Mouse (Mus musculus): ENCODE results near the gene AC124108.1. TPM values are rescaled to one million over a fixed set of nuclear protein-coding genes. Genes with fewer than 3 reads are reported as not detected.

Gene AC124108.1
- total and polyA plus RNA-seq, 3 experiments, result not detected

GRCm38 (mm10) chr1:132171619-132172018 is 19.6 kb upstream of the AC124108.1 start:
- Histone ChIP-seq H3K4me3 (replicated peaks in 1 of 3; ENCODE audit: low read depth in 2 of 3, low read length in 2 of 3, poor library complexity in 1 of 3) (no peak overlapping the region), H3K4me1 (ENCODE audit: control insufficient read depth in 1 of 2, insufficient read depth in 2 of 2) (peaks cover 0 to 12% of the 10 kb centered on the region in 2 experiments; a peak in 2 of 4 replicates), H3K27me3 (replicated peaks) (peaks cover 49% of the 10 kb centered on the region), H3K27ac (ENCODE audit: insufficient read depth, low read depth) (no peak overlapping the region), H3K36me3 (replicated peaks in 1 of 2; ENCODE audit: control insufficient read depth in 1 of 2, insufficient read depth in 1 of 2, low read length in 1 of 2) (no peaks in the 10 kb centered on the region), H3K9me3 (replicated peaks; ENCODE audit: low read length) (no peaks in the 10 kb centered on the region), H3K79me2 (replicated peaks; ENCODE audit: control insufficient read depth, extremely low read depth, insufficient read depth, poor library complexity, severe bottlenecking) (no peaks in the 10 kb centered on the region), H3K4me2 (ENCODE audit: insufficient read depth, low read depth, poor library complexity, severe bottlenecking) (no peak overlapping the region), H3K9ac (ENCODE audit: insufficient read depth, low read depth) (no peak overlapping the region)
- dilution Hi-C loops (cut with MboI; ENCODE audit: extremely low pct_ligation_motif_present, extremely low pct_unique_long_range_greater_than_20kb, low sequenced_read_pairs) (no loop called here), in situ Hi-C loops (cut with MboI; ENCODE audit: low pct_ligation_motif_present, low pct_unique_long_range_greater_than_20kb, low sequenced_read_pairs) (no loop called here)
- DNase-seq (ENCODE audit: extremely low read depth), result no peak
- TF ChIP-seq ELF1 (IDR thresholded peaks at IDR 0.05; ENCODE audit: low read depth, low read length) (no peak), CTCF (conservative IDR thresholded peaks at IDR 0.05 in 1 of 2, IDR thresholded peaks at IDR 0.05 in 1 of 2; ENCODE audit: low read depth in 2 of 2, low read length in 2 of 2) (no peak), MAZ (IDR thresholded peaks at IDR 0.05; ENCODE audit: low read depth, low read length) (no peak), POLR2A (IDR thresholded peaks at IDR 0.05; ENCODE audit: low read depth, low read length) (no peak), MAX (IDR thresholded peaks at IDR 0.05; ENCODE audit: low read length) (no peak), TCF12 (IDR thresholded peaks at IDR 0.05; ENCODE audit: low read depth, low read length) (no peak), ETS1 (conservative IDR thresholded peaks at IDR 0.05; ENCODE audit: low read depth, low read length) (no peak), EP300 (IDR thresholded peaks at IDR 0.05; ENCODE audit: low read length) (no peak), PAX5 (IDR thresholded peaks at IDR 0.05; ENCODE audit: low read length) (no peak), RCOR1 (conservative IDR thresholded peaks at IDR 0.05; ENCODE audit: low read depth, low read length) (no peak), ZC3H11A (IDR thresholded peaks at IDR 0.05; ENCODE audit: low read depth, low read length) (no peak), ZMIZ1 (IDR thresholded peaks at IDR 0.05; ENCODE audit: low read depth, low read length) (no peak), NELFE (IDR thresholded peaks at IDR 0.05; ENCODE audit: low read depth, low read length) (no peak), KAT2A (IDR thresholded peaks at IDR 0.05; ENCODE audit: insufficient replicate concordance, low read length) (no peak), HCFC1 (IDR thresholded peaks at IDR 0.05; ENCODE audit: low read depth, low read length) (no peak), NRF1 (IDR thresholded peaks at IDR 0.05; ENCODE audit: low read depth, low read length) (no peak), MYC (IDR thresholded peaks at IDR 0.05; ENCODE audit: low read depth, low read length) (no peak)

DNA sequence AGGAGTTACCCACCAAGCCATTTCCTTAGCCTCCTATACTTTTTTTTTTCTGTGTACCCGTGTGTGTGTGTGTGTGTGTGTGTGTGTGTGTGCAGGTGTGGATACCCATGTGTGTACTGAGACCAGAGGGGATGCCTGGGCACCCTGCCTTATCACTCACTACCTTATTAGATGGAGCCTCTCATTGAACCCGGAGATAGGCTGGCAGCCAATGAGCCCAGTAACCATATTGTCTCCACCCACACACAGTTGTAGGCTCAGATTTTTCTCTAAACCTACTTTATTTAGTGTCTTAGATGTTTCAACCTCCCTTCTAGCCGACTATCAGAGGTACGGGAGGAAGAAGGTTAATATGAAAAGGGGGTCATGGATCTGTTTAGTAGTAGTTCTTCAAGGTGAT is 5.0 kb upstream of the AC124108.1 start:
- DNase-seq (ENCODE audit: extremely low read depth), result no peak
- H3K36me3 ChIP-seq (replicated peaks in 1 of 2; ENCODE audit: control insufficient read depth in 1 of 2, insufficient read depth in 1 of 2, low read length in 1 of 2), result no peaks in the 10 kb centered on the region
- in situ Hi-C loops (cut with MboI; ENCODE audit: low pct_ligation_motif_present, low pct_unique_long_range_greater_than_20kb, low sequenced_read_pairs), result no loop called here
- H3K4me2 ChIP-seq (ENCODE audit: insufficient read depth, low read depth, poor library complexity, severe bottlenecking), result no peak overlapping the region
- no peak overlapping the region for H3K27ac ChIP-seq (ENCODE audit: insufficient read depth, low read depth)
- peaks cover 3% of the 10 kb centered on the region for H3K9me3 ChIP-seq (replicated peaks; ENCODE audit: low read length)
- no peak for TF ChIP-seq NELFE (IDR thresholded peaks at IDR 0.05; ENCODE audit: low read depth, low read length)
- TF ChIP-seq EP300 (IDR thresholded peaks at IDR 0.05; ENCODE audit: low read length), result no peak
- no peak for TF ChIP-seq CHD2 (IDR thresholded peaks at IDR 0.05; ENCODE audit: low read length)
- TF ChIP-seq POLR2A (IDR thresholded peaks at IDR 0.05; ENCODE audit: low read depth, low read length), result no peak
- no peak for TF ChIP-seq SIN3A (IDR thresholded peaks at IDR 0.05; ENCODE audit: low read length)
- no peak for TF ChIP-seq ZNF384 (IDR thresholded peaks at IDR 0.05; ENCODE audit: low read depth, low read length)
- TF ChIP-seq CTCF (conservative IDR thresholded peaks at IDR 0.05 in 1 of 2, IDR thresholded peaks at IDR 0.05 in 1 of 2; ENCODE audit: low read depth in 2 of 2, low read length in 2 of 2), result no peak
- TF ChIP-seq NRF1 (IDR thresholded peaks at IDR 0.05; ENCODE audit: low read depth, low read length), result no peak
- TF ChIP-seq JUND (conservative IDR thresholded peaks at IDR 0.05; ENCODE audit: low read depth, low read length), result no peak
- no peak for TF ChIP-seq MAFK (IDR thresholded peaks at IDR 0.05; ENCODE audit: insufficient replicate concordance, low read length)
- TF ChIP-seq TBP (conservative IDR thresholded peaks at IDR 0.05; ENCODE audit: low read depth, low read length), result no peak
- TF ChIP-seq IRF4 (IDR thresholded peaks at IDR 0.05; ENCODE audit: low read depth, low read length), result no peak
- no peak for TF ChIP-seq BHLHE40 (IDR thresholded peaks at IDR 0.05; ENCODE audit: low read depth, low read length)
- no peak for TF ChIP-seq TCF12 (IDR thresholded peaks at IDR 0.05; ENCODE audit: low read depth, low read length)
- TF ChIP-seq PAX5 (IDR thresholded peaks at IDR 0.05; ENCODE audit: low read length), result no peak
- no peak for TF ChIP-seq KAT2A (IDR thresholded peaks at IDR 0.05; ENCODE audit: insufficient replicate concordance, low read length)
- TF ChIP-seq MEF2A (IDR thresholded peaks at IDR 0.05; ENCODE audit: borderline replicate concordance, low read depth, low read length), result no peak
- no peak for TF ChIP-seq RAD21 (IDR thresholded peaks at IDR 0.05; ENCODE audit: low read depth, low read length)
- TF ChIP-seq MYC (IDR thresholded peaks at IDR 0.05; ENCODE audit: low read depth, low read length), result no peak
- TF ChIP-seq MAX (IDR thresholded peaks at IDR 0.05; ENCODE audit: low read length), result no peak
- H3K79me2 ChIP-seq (replicated peaks; ENCODE audit: control insufficient read depth, extremely low read depth, insufficient read depth, poor library complexity, severe bottlenecking), result no peaks in the 10 kb centered on the region
- H3K4me3 ChIP-seq (replicated peaks in 1 of 3; ENCODE audit: low read depth in 2 of 3, low read length in 2 of 3, poor library complexity in 1 of 3), result no peak overlapping the region
- H3K9ac ChIP-seq (ENCODE audit: insufficient read depth, low read depth), result no peak overlapping the region
- peaks cover 50% of the 10 kb centered on the region for H3K27me3 ChIP-seq (replicated peaks)
- dilution Hi-C loops (cut with MboI; ENCODE audit: extremely low pct_ligation_motif_present, extremely low pct_unique_long_range_greater_than_20kb, low sequenced_read_pairs), result no loop called here
- H3K4me1 ChIP-seq (ENCODE audit: control insufficient read depth in 1 of 2, insufficient read depth in 2 of 2), result no peaks in the 10 kb centered on the region
